Mouse (Mus musculus): Measurements from ENCODE around the gene Stx2. TPM values are rescaled to one million over a fixed set of nuclear protein-coding genes. Genes with fewer than 3 reads are reported as not detected.

The Stx2 gene
- polyA plus RNA-seq (2015; fragmentation: Nextera tagmentation; extraction: Ambion mirVana) = 15.1 and 18.2 TPM in 2 replicates

- Histone ChIP-seq H3K9me3 (ENCODE audit: low read length) (no peaks in the 10 kb centered on the region), H3K4me1 (ENCODE audit: insufficient read depth, low read depth, low read length) (peaks cover 3% of the 10 kb centered on the region; the same call in 1 of the 2 replicates), H3K27me3 (replicated peaks; ENCODE audit: insufficient read depth, low read length) (no peaks in the 10 kb centered on the region), H3K36me3 (ENCODE audit: insufficient read depth, low read length) (no peaks in the 10 kb centered on the region), H3K27ac (ENCODE audit: low read length) (peak within 1 kb of the TSS; percentile 26; the same call in 1 of the 2 replicates), H3K4me2 (replicated peaks; ENCODE audit: low read depth, low read length) (peak within 1 kb of the TSS; percentile 82), H3K9ac (replicated peaks; ENCODE audit: low read depth) (peak within 1 kb of the TSS; percentile 50), H3K4me3 (ENCODE audit: low read depth, low read length) (peak within 1 kb of the TSS; percentile 74)
- ATAC-seq (peak; percentile 98), DNase-seq (ENCODE audit: low spot score) (peak; percentile 93)
- WGBS = under 1% methylated on average over 34 of the region's 39 CpGs
- TF ChIP-seq EP300 (IDR thresholded peaks at IDR 0.05) (no peak), CTCF (IDR thresholded peaks at IDR 0.05) (0 out of 2 replicates have a peak, but pooled peaks have one; percentile 1)
These were observed at the start of gene Stx2 for GRCm38 (mm10) chr5:129008412-129008826. Gene Stx2 (minus strand): TSS chr5:129008574.

- ATAC-seq = no peak
- Histone ChIP-seq H3K27ac (ENCODE audit: low read length) (no peak overlapping the region), H3K4me2 (replicated peaks; ENCODE audit: low read depth, low read length) (no peak overlapping the region), H3K36me3 (ENCODE audit: insufficient read depth, low read length) (no peaks in the 10 kb centered on the region), H3K9me3 (ENCODE audit: low read length) (no peaks in the 10 kb centered on the region), H3K27me3 (replicated peaks; ENCODE audit: insufficient read depth, low read length) (no peaks in the 10 kb centered on the region), H3K4me1 (ENCODE audit: insufficient read depth, low read depth, low read length) (no peaks in the 10 kb centered on the region), H3K9ac (replicated peaks; ENCODE audit: low read depth) (no peak overlapping the region), H3K4me3 (ENCODE audit: low read depth, low read length) (no peak overlapping the region)
- 76% methylated on average over 9 of the region's 9 CpGs for WGBS
- DNase-seq (ENCODE audit: low spot score) = no peak
- TF ChIP-seq CTCF (IDR thresholded peaks at IDR 0.05) (no peak), EP300 (IDR thresholded peaks at IDR 0.05) (no peak)
These were observed 46.4 kb upstream of the Stx2 start for GRCm38 (mm10) chr5:129054675-129055284.

DNA sequence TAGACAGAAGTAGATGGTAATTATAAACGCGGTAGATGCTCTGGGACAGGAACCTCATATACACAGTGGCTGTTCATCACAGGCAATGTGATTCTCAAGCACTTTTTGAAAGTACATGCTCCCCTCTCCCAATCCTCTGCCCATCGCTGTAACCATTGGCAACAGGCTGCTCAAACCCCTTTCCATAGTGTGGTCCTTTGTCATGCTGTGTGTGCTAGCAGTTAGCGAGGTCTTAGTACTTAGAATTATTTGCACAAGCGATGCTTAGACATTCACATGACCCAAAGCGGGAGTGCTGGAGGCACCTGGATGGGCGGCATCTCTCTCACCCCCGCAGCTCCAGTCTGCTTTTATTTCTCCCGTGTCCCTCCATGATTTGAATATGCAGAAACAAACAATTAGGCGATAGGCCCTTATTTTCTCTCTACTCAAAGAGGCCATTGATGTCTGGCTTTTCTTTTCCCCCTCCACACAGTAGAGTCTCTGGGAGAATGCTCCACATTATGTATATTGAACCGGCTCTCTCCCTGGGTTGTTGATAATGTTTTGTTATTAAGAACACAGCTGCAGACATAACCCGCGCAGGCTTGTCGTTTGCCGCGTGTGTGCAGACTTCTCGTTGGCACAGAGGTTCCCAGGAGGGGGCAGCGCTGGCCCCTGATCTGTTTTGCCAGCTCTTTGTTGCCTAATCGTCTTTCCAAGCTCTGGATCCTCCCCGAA is 44.4 kb upstream of the Stx2 start:
- no peak for DNase-seq (ENCODE audit: low spot score)
- no peak for TF ChIP-seq EP300 (IDR thresholded peaks at IDR 0.05)
- no peak for TF ChIP-seq CTCF (IDR thresholded peaks at IDR 0.05)
- Histone ChIP-seq H3K9ac (replicated peaks; ENCODE audit: low read depth) (no peak overlapping the region), H3K27ac (ENCODE audit: low read length) (no peak overlapping the region), H3K4me3 (ENCODE audit: low read depth, low read length) (no peak overlapping the region), H3K4me1 (ENCODE audit: insufficient read depth, low read depth, low read length) (no peaks in the 10 kb centered on the region), H3K27me3 (replicated peaks; ENCODE audit: insufficient read depth, low read length) (no peaks in the 10 kb centered on the region), H3K36me3 (ENCODE audit: insufficient read depth, low read length) (no peaks in the 10 kb centered on the region), H3K9me3 (ENCODE audit: low read length) (no peaks in the 10 kb centered on the region), H3K4me2 (replicated peaks; ENCODE audit: low read depth, low read length) (no peak overlapping the region)
- ATAC-seq = no peak
- WGBS = 27% methylated on average over 20 of the region's 20 CpGs

DNA sequence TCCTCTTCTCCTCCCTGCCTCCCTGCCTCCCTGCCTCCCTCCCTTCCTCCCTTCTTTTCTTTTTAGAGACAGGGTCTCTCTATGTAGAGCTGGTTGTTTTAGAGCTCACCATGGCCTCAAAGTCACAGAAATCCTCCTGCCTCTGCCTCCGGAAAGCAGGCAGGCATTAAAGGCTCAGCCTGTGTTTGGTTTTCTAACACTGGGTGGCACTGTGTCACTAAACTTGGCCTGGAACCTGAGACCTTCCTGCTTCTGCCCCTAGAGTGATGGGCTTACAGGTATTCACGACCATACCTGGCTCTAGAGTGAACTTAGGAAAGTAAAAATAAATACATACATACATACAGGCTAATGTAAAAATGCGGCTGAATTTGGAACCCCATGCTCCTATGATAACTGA is 43.5 kb upstream of the Stx2 start:
- TF ChIP-seq CTCF (IDR thresholded peaks at IDR 0.05) (no peak), EP300 (IDR thresholded peaks at IDR 0.05) (no peak)
- Histone ChIP-seq H3K4me1 (ENCODE audit: insufficient read depth, low read depth, low read length) (no peaks in the 10 kb centered on the region), H3K4me3 (ENCODE audit: low read depth, low read length) (no peak overlapping the region), H3K36me3 (ENCODE audit: insufficient read depth, low read length) (no peaks in the 10 kb centered on the region), H3K9me3 (ENCODE audit: low read length) (no peaks in the 10 kb centered on the region), H3K27ac (ENCODE audit: low read length) (no peak overlapping the region), H3K9ac (replicated peaks; ENCODE audit: low read depth) (no peak overlapping the region), H3K4me2 (replicated peaks; ENCODE audit: low read depth, low read length) (no peak overlapping the region), H3K27me3 (replicated peaks; ENCODE audit: insufficient read depth, low read length) (no peaks in the 10 kb centered on the region)
- DNase-seq (ENCODE audit: low spot score) = no peak
- no peak for ATAC-seq
- 75% methylated on average over 3 of the region's 3 CpGs for WGBS

GRCm38 (mm10) chr5:129049372-129049771 is 41.0 kb upstream of the Stx2 start:
- Histone ChIP-seq H3K4me1 (ENCODE audit: insufficient read depth, low read depth, low read length) (no peaks in the 10 kb centered on the region), H3K9me3 (ENCODE audit: low read length) (no peaks in the 10 kb centered on the region), H3K27ac (ENCODE audit: low read length) (no peak overlapping the region), H3K4me3 (ENCODE audit: low read depth, low read length) (no peak overlapping the region), H3K36me3 (ENCODE audit: insufficient read depth, low read length) (no peaks in the 10 kb centered on the region), H3K27me3 (replicated peaks; ENCODE audit: insufficient read depth, low read length) (no peaks in the 10 kb centered on the region), H3K9ac (replicated peaks; ENCODE audit: low read depth) (no peak overlapping the region), H3K4me2 (replicated peaks; ENCODE audit: low read depth, low read length) (no peak overlapping the region)
- ATAC-seq = no peak
- DNase-seq (ENCODE audit: low spot score) = no peak
- 80% methylated on average over 9 of the region's 9 CpGs for WGBS
- TF ChIP-seq EP300 (IDR thresholded peaks at IDR 0.05) = no peak
- TF ChIP-seq CTCF (IDR thresholded peaks at IDR 0.05) = no peak

DNA sequence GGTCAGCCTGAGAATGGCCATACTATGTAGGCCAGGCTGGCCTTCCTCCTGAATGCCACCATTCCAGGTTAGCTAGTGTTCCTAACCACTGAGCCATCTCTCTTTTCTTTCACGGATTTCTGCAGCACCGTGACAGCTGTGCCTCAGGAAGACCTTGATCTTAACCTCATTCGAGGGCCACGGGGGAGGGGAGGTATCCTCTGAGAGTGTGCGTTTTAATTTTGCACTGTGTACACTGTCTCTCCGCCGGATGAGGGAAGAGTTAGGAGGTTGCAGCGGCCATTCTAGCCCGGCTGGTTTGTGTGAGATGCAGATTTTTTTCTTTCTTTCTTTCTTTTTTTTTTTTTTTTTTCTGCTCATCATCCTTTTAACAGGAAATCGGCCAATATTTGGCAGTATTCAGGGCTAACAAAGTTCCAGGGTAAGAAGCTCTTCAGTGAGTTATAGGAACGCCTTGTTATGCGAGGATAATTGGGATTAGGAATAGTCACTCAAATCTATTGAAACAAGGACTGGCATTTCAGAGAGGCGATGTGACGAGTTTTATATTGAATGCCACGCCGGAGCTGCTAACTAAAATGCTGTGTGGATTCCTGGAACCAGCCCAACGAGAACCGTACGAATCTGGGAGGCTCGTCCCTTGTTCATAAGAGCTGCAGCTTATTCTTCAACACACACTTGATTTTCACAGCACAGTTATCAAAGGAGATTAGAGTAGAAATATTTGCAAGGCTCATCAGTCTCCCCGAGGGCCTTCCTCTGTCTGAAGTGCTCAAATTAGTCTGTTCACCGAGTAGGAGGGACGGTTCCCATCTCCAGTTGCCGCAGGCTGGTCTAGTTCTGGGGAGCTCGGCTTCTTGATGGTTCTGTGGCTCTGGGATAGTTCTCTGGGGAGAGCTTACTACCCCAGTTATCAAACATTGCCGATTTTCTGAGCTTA is 37.5 kb upstream of the Stx2 start:
- H3K9ac ChIP-seq (replicated peaks; ENCODE audit: low read depth) = no peak overlapping the region
- no peak for DNase-seq (ENCODE audit: low spot score)
- WGBS = 37% methylated on average over 26 of the region's 26 CpGs

More for the DNA sequence above, 37.5 kb upstream of the Stx2 start:
- no peak for TF ChIP-seq EP300 (IDR thresholded peaks at IDR 0.05)
- TF ChIP-seq CTCF (IDR thresholded peaks at IDR 0.05) = no peak
- Histone ChIP-seq H3K4me3 (ENCODE audit: low read depth, low read length) (no peak overlapping the region), H3K27ac (ENCODE audit: low read length) (no peak overlapping the region), H3K9me3 (ENCODE audit: low read length) (no peaks in the 10 kb centered on the region), H3K4me1 (ENCODE audit: insufficient read depth, low read depth, low read length) (no peaks in the 10 kb centered on the region), H3K4me2 (replicated peaks; ENCODE audit: low read depth, low read length) (no peak overlapping the region), H3K27me3 (replicated peaks; ENCODE audit: insufficient read depth, low read length) (no peaks in the 10 kb centered on the region), H3K36me3 (ENCODE audit: insufficient read depth, low read length) (no peaks in the 10 kb centered on the region)
- ATAC-seq = no peak

All from lung, postnatal 0 days (tissue).